8 mouse cellular contexts compared by ENCODE assay signal in the genomic region with DNA sequence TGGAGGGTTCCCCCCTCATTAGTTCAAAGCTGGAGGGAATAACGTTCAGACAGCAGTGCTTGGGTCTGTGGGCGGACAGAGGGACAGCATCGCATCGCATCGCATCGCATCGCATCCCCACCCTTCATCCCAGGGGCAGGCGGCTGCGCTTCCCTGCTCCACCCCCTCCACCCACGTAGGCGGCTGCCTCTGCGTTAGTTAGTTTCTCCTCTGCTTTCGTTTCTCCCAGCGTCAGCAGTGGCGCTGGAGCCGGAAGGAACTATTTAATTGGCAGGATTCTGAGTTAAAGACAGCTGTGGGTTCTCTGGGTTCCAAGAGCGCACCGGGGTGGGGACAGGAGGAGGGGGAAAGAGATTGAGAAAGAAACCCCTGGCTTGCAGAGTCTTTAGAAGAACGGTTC.
DNase-seq lines count a peak whose midpoint lies in the region; ATAC-seq and TF ChIP-seq lines count a peak whose summit lies in the region.

No protein-coding gene starts in this region.

- peak; percentile 57; the same call in 1 of the 2 replicates for ATAC-seq in hindbrain, embryonic 14.5 days (ENCODE audit: low FRiP score)
- ATAC-seq in CD4-positive, CD25-positive, alpha-beta regulatory T cell, adult 4 months: no peak

- peaks cover 16% of the 10 kb centered on the region for H3K4me1 ChIP-seq in testis, adult 2 months (ENCODE audit: control insufficient read depth, insufficient read depth, low read length)
- peaks cover 16% of the 10 kb centered on the region; the same call in 1 of the 2 replicates for H3K4me1 ChIP-seq in hindbrain, embryonic 14.5 days (replicated peaks; ENCODE audit: control insufficient read depth, insufficient read depth, low read length)

- no peak for TF ChIP-seq CTCF in testis, adult 2 months (IDR thresholded peaks at IDR 0.05; ENCODE audit: control insufficient read depth, insufficient read depth, insufficient replicate concordance, low read depth, low read length)

- H3K4me2 ChIP-seq in hindbrain, embryonic 14.5 days (replicated peaks): peak overlapping the region; percentile 60
- peak overlapping the region; percentile 30 for H3K4me2 ChIP-seq in myocyte (ENCODE audit: low read depth)

- H3K79me2 ChIP-seq in myocyte (ENCODE audit: control insufficient read depth, insufficient read depth): no peaks in the 10 kb centered on the region

- H3K9me3 ChIP-seq in hindbrain, embryonic 14.5 days (ENCODE audit: control insufficient read depth, low read length): no peaks in the 10 kb centered on the region

- TF ChIP-seq POLR2A in testis, adult 2 months (IDR thresholded peaks at IDR 0.05; ENCODE audit: control insufficient read depth, low read depth, low read length): no peak
- no peak for TF ChIP-seq POLR2A in myocyte (IDR thresholded peaks at IDR 0.05; ENCODE audit: insufficient read length, low read depth)

- DNase-seq in testis, postnatal 10 days (ENCODE audit: low spot score): no peak
- DNase-seq in gastrocnemius, postnatal 10 days: peak; percentile 59
- DNase-seq in hindbrain, embryonic 14.5 days (ENCODE audit: low spot score): peak; percentile 57
- peak; percentile 47 to 78 for DNase-seq in left cerebral cortex, postnatal 25 days (ENCODE audit: low spot score in 2 of 2)
- DNase-seq in liver: no peak

- peak overlapping the region; percentile 51 for H3K9ac ChIP-seq in hindbrain, embryonic 14.5 days

- intact Hi-C loops in left cerebral cortex, postnatal 25 days (cut with DNase I): loop anchor here (2.0 kb wide), 1 partner anchor 51 kb away; no protein-coding TSS in a partner anchor

- no peaks in the 10 kb centered on the region for H3K27me3 ChIP-seq in testis, adult 2 months (ENCODE audit: control insufficient read depth, insufficient read depth, low read length)
- peaks cover 20% of the 10 kb centered on the region for H3K27me3 ChIP-seq in hindbrain, embryonic 14.5 days (ENCODE audit: control insufficient read depth, insufficient read depth, low read length)
- peaks cover 26% of the 10 kb centered on the region for H3K27me3 ChIP-seq in myocyte (ENCODE audit: control insufficient read depth, insufficient read depth, insufficient read length)

- peak overlapping the region; percentile 41 for H3K4me3 ChIP-seq in testis, adult 2 months (ENCODE audit: control insufficient read depth, low read depth, low read length)
- H3K4me3 ChIP-seq in hindbrain, embryonic 14.5 days (replicated peaks; ENCODE audit: low read length): peak overlapping the region; percentile 25
- no peak overlapping the region for H3K4me3 ChIP-seq in myocyte

- no peak overlapping the region for H3K27ac ChIP-seq in testis, adult 2 months (ENCODE audit: control insufficient read depth, insufficient read depth, low read depth, low read length)
- H3K27ac ChIP-seq in hindbrain, embryonic 14.5 days: no peak overlapping the region

- no peaks in the 10 kb centered on the region for H3K36me3 ChIP-seq in testis, adult 2 months (ENCODE audit: control insufficient read depth, insufficient read depth, low read length)
- no peaks in the 10 kb centered on the region for H3K36me3 ChIP-seq in hindbrain, embryonic 14.5 days (replicated peaks; ENCODE audit: control insufficient read depth, insufficient read depth)
- no peaks in the 10 kb centered on the region for H3K36me3 ChIP-seq in myocyte (ENCODE audit: control insufficient read depth, insufficient read depth)

- H3ac ChIP-seq in myocyte (ENCODE audit: control insufficient read depth, insufficient read length): no peak overlapping the region

- WGBS in hindbrain, embryonic 14.5 days: 1% methylated on average over 19 of the region's 19 CpGs

TF ChIP-seq in myocyte, 11 proteins besides CTCF, POLR2A, EP300 and RAD21:
- TF ChIP-seq CEBPB (IDR thresholded peaks at IDR 0.05; ENCODE audit: insufficient read depth, poor library complexity, severe bottlenecking): no peak
- TF ChIP-seq POLR2AphosphoS2 (IDR thresholded peaks at IDR 0.05; ENCODE audit: insufficient read length, low read depth): no peak

Comparison
In these comparisons a context has a peak if more than half of its experiments do, and no peak if none do; other contexts are left out.
1. DNase-seq: peak in gastrocnemius, postnatal 10 days (single experiment), hindbrain, embryonic 14.5 days (single experiment) and left cerebral cortex, postnatal 25 days (2 of 2); none in testis, postnatal 10 days (single experiment) and liver (single experiment).